Mouse (Mus musculus): ENCODE measurements around the gene Sesn1. TPM values are rescaled to one million over a fixed set of nuclear protein-coding genes. Genes with fewer than 3 reads are reported as not detected.

Sesn1 gene
- polyA plus RNA-seq, 1 experiment from 2014 or later: 36.7 TPM

DNA sequence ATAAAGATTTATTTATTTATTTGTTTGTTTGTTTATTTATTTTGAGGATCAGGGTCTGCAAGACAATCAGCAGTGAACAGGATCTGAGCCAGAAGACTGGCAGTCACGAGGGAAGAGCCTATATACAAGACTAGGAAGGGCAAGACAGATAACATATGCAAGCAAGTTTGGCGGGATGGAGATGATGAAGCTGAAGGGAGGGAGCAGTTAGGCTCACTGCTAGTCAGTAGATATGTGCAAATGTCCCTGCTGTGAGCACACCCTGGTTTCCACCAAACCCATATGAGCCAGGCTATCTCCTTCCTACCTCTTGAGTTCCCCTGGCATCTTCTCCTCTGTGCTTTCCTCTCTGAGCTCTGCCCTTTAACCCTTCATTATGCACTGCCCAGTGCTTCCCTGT, 61.8 kb downstream of the Sesn1 start:
- peaks cover 10% of the 10 kb centered on the region for H3K4me1 ChIP-seq (replicated peaks)
- no peaks in the 10 kb centered on the region for H3K36me3 ChIP-seq
- no peaks in the 10 kb centered on the region for H3K9me3 ChIP-seq (replicated peaks)
- H3K4me3 ChIP-seq: no peak overlapping the region
- H3K27me3 ChIP-seq: no peaks in the 10 kb centered on the region
- no peak for ATAC-seq (replicated peaks; ENCODE audit: insufficient number of reproducible peaks, insufficient read depth, low FRiP score, low read depth)
- H3K27ac ChIP-seq: no peak overlapping the region
- no peak overlapping the region for H3K9ac ChIP-seq
- WGBS: 54% methylated on average over 2 of the region's 2 CpGs
- H3K4me2 ChIP-seq: no peak overlapping the region

DNA sequence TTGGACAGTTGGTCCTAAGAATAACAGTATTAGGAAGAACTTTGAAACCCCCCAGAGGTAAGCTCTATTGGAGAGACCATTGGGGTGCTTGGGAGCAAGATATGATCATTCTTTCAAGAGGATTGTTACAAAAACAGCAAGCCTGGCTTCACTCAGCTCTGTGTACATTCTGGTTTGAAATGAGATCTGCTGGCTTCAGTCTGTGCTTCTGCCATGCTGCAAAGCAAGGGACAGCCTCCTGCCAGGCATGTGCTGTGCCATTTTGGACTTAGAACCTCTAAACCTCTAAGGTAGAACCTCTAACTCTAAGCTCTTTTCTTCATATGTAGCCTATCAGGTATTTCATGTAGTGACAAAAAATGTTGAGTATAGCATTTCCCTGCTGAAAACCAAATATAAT, 65.9 kb downstream of the Sesn1 start:
- Histone ChIP-seq H3K27me3 (no peaks in the 10 kb centered on the region), H3K27ac (no peak overlapping the region), H3K4me2 (no peak overlapping the region), H3K4me1 (replicated peaks) (peaks cover 6% of the 10 kb centered on the region), H3K36me3 (no peaks in the 10 kb centered on the region), H3K4me3 (no peak overlapping the region), H3K9me3 (replicated peaks) (no peaks in the 10 kb centered on the region), H3K9ac (no peak overlapping the region)
- no peak for ATAC-seq (replicated peaks; ENCODE audit: insufficient number of reproducible peaks, insufficient read depth, low FRiP score, low read depth)

DNA sequence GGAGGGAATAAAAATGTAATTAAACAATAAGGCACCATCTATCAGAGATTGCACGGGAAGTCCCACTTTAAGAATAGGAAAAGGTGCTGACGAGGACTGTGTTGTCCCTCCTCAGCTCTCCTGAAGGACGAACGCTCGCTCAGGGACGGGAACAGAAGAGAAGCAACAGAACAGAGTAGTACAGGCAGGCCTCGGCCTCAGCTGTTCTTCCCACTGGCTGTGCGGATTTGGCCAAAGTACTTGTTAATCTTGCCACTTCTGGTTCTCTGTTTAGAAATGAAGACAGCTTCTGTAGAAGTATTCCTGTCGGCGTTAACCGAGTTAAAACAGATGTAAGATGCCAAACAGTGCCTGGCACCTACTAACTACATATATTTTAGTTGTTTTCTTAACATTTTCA, 68.6 kb downstream of the Sesn1 start:
- Histone ChIP-seq H3K4me1 (replicated peaks) (peaks cover 22% of the 10 kb centered on the region), H3K27me3 (no peaks in the 10 kb centered on the region), H3K9me3 (replicated peaks) (no peaks in the 10 kb centered on the region), H3K27ac (peak overlapping the region; percentile 24; the same call in 1 of the 2 replicates), H3K4me2 (no peak overlapping the region), H3K4me3 (no peak overlapping the region), H3K36me3 (no peaks in the 10 kb centered on the region), H3K9ac (no peak overlapping the region)
- no peak for ATAC-seq (replicated peaks; ENCODE audit: insufficient number of reproducible peaks, insufficient read depth, low FRiP score, low read depth)
- 61% methylated on average over 11 of the region's 11 CpGs for WGBS

DNA sequence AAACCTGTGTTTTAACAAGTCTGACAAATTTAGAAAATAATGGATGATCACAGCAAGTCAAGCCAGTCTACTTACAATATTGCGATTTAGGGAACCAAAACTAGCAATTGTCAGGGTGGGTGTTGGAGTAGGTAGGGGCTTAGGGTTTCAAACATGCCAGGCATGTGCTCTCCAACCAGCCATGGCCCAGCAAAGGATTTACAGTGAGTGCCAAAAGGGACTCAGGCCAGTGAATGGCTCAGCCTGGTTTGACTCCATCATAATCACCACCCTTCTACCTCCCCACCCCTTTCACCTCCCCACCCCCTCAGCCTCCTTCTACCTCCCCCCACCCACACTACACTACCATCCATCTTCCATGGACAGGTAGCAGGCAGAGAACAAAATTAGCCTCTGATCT, 69.9 kb downstream of the Sesn1 start:
- Histone ChIP-seq H3K4me3 (no peak overlapping the region), H3K27me3 (no peaks in the 10 kb centered on the region), H3K9ac (no peak overlapping the region), H3K36me3 (no peaks in the 10 kb centered on the region), H3K9me3 (replicated peaks) (no peaks in the 10 kb centered on the region), H3K27ac (no peak overlapping the region), H3K4me2 (no peak overlapping the region), H3K4me1 (replicated peaks) (peaks cover 30% of the 10 kb centered on the region)
- no peak for ATAC-seq (replicated peaks; ENCODE audit: insufficient number of reproducible peaks, insufficient read depth, low FRiP score, low read depth)
- WGBS: 74% methylated on average over 1 of the region's 1 CpGs

DNA sequence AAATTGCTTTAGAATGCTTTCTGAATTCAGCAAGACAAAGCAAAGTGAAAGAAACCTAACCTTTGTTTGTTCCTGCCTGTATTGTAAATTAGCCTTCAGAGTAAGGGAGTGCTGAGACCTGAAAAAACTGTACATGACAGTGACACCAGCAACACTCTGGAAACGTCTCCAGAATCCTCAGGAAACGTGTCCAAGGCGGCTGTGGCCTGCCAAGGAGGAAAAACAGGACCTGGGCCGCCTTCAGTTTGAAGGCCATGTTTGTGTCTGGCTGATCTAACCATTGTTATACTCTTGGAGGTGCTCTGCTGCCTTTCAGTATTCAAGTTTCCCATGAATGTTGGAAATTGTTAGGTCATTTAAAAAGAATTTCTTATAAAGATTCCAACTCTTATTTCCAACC, 70.5 kb downstream of the Sesn1 start:
- ATAC-seq (replicated peaks; ENCODE audit: insufficient number of reproducible peaks, insufficient read depth, low FRiP score, low read depth): no peak
- no peaks in the 10 kb centered on the region for H3K27me3 ChIP-seq
- no peak overlapping the region for H3K9ac ChIP-seq
- peaks cover 33% of the 10 kb centered on the region for H3K4me1 ChIP-seq (replicated peaks)
- no peak overlapping the region for H3K4me3 ChIP-seq
- H3K4me2 ChIP-seq: no peak overlapping the region
- WGBS: 46% methylated on average over 4 of the region's 4 CpGs
- no peaks in the 10 kb centered on the region for H3K36me3 ChIP-seq
- no peak overlapping the region for H3K27ac ChIP-seq
- H3K9me3 ChIP-seq (replicated peaks): no peaks in the 10 kb centered on the region

DNA sequence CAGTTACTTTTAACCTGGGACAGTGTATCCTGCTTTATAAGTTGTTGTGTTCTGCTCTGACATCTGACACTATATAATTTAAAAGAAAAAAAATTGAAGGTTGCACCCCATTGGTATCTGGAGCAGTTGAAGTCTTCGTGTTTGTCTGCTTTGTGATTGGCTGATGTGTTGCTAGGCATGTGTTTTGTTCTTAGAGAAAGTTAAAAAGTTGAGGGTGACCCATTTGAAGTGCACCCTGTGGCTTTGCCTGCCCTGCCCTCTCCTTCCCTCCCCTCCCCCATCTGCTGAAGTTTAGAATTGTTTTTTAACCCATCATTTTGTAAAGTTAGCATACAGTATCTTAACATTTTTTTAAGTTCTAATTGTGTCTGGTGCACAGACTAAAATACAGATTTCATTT, 71.0 kb downstream of the Sesn1 start:
- WGBS: 35% methylated on average over 1 of the region's 1 CpGs
- H3K4me1 ChIP-seq (replicated peaks): peaks cover 33% of the 10 kb centered on the region
- H3K36me3 ChIP-seq: no peaks in the 10 kb centered on the region
- H3K9me3 ChIP-seq (replicated peaks): no peaks in the 10 kb centered on the region
- H3K27me3 ChIP-seq: no peaks in the 10 kb centered on the region
- H3K9ac ChIP-seq: no peak overlapping the region
- no peak for ATAC-seq (replicated peaks; ENCODE audit: insufficient number of reproducible peaks, insufficient read depth, low FRiP score, low read depth)
- no peak overlapping the region for H3K4me2 ChIP-seq
- no peak overlapping the region for H3K4me3 ChIP-seq
- H3K27ac ChIP-seq: no peak overlapping the region

DNA sequence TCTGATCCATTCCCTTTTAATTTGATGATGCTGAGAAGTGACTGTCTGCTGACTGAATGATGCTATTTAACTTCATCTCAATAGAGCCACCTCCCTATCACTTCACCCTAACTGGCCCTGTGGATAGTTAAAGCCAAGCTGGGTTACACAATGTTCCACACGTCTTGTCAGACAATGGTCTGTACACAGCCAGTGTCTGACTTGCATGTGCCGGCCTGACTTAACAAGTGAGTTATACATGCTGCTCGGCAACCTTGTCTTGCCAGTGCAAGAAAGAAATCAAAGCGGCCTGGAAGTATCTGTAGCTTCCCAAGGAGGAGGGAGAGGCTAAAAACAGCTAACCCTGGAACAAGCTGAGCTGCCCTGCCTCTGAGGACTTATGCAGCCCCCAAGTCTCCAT, 71.7 kb downstream of the Sesn1 start:
- WGBS: 40% methylated on average over 4 of the region's 4 CpGs
- Histone ChIP-seq H3K4me3 (no peak overlapping the region), H3K36me3 (no peaks in the 10 kb centered on the region), H3K4me1 (replicated peaks) (peaks cover 34% of the 10 kb centered on the region), H3K27me3 (no peaks in the 10 kb centered on the region), H3K9ac (no peak overlapping the region), H3K9me3 (replicated peaks) (no peaks in the 10 kb centered on the region), H3K4me2 (no peak overlapping the region), H3K27ac (no peak overlapping the region)
- 0 out of 2 replicates have a peak, but pooled peaks have one; percentile 35 for ATAC-seq (replicated peaks; ENCODE audit: insufficient number of reproducible peaks, insufficient read depth, low FRiP score, low read depth)

DNA sequence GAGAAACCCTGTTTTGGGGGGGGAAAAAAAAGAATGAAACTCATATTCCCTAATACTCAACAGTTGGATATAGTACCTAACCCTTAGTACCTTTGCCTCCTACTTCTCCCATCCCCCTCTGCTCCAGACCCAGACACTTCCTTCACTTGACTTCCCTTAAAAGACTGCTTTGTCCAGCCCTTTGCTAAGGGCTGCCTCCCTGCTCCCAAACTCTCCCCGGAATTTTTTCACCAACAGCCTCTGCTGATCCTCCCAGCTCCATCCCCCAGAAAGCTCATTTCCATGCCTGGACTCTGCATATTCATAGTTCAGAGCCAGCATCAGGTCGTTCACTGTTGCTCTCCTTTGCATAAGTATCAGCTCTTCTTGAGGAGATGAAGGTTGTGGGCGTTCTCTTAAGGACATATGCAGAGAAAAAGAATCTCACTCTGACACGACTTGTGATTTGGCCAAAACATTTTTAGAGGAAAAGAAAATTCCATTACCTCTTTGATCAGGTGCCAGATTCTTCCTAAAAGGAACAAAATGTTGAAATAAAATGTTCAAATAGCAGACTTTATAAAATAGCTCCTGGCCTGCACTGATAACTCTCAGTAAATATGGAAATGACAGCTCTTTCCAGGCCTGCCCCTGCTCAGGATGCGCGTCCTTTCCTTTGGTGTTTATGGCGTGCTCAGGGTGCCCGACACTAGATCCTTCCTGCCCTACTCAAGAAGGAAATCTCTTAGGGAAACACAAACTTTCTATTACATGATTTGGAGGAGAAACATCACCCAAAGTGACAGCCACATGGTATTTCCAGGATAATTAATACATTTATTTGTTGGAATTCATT, 74.2 kb downstream of the Sesn1 start:
- no peaks in the 10 kb centered on the region for H3K9me3 ChIP-seq (replicated peaks)
- ATAC-seq (replicated peaks; ENCODE audit: insufficient number of reproducible peaks, insufficient read depth, low FRiP score, low read depth): no peak
- H3K36me3 ChIP-seq: no peaks in the 10 kb centered on the region
- no peaks in the 10 kb centered on the region for H3K27me3 ChIP-seq
- H3K27ac ChIP-seq: peak overlapping the region; percentile 27; the same call in 1 of the 2 replicates
- WGBS: 55% methylated on average over 8 of the region's 8 CpGs
- H3K4me3 ChIP-seq: no peak overlapping the region
- H3K4me2 ChIP-seq: no peak overlapping the region
- H3K4me1 ChIP-seq (replicated peaks): peaks cover 41% of the 10 kb centered on the region
- no peak overlapping the region for H3K9ac ChIP-seq

DNA sequence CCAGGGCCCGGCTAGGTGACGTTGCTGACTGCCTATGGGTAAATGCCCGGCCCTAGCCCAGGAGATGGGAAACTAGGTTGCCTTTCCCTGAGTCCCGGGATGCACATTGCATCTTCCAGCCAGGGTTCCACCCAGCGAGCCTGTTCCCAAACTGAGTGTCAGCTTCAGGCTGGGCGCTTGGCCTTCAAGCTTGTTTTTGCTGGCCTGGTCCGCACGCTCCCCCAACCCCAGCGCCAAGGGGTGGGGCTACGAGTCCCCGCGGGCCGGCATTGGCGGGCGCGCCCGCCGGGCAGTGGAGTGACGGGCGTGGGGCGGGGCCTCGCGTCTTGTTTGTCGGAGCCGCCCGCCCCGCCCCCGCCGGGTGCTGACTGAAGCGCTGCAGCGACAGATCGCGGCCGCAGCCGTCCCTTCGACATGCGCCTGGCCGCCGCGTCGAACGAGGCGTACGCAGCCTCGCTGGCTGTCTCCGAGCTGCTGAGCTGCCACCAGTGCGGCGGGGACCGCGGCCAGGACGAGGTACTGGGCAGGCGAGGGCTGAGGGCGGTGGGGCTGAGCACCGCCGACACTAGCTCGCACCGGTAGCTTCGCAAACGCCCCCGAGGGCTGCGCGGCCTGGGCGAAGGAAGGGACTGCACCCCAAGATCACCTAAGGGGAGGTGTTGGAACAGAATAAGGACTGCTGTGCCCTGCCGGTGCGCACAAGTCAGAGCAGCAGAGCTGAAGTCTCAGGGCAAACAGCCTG, 77.5 kb downstream of the Sesn1 start:
- H3K27ac ChIP-seq: peak overlapping the region; percentile 99
- H3K9me3 ChIP-seq (replicated peaks): no peaks in the 10 kb centered on the region
- no peaks in the 10 kb centered on the region for H3K27me3 ChIP-seq
- H3K4me2 ChIP-seq: peak overlapping the region; percentile 87
- peak overlapping the region; percentile 76 for H3K4me3 ChIP-seq
- WGBS: 1% methylated on average over 65 of the region's 65 CpGs
- peak overlapping the region; percentile 89 for H3K9ac ChIP-seq
- no peaks in the 10 kb centered on the region for H3K36me3 ChIP-seq
- peaks cover 36% of the 10 kb centered on the region for H3K4me1 ChIP-seq (replicated peaks)
- ATAC-seq (replicated peaks; ENCODE audit: insufficient number of reproducible peaks, insufficient read depth, low FRiP score, low read depth): peak; percentile 98

DNA sequence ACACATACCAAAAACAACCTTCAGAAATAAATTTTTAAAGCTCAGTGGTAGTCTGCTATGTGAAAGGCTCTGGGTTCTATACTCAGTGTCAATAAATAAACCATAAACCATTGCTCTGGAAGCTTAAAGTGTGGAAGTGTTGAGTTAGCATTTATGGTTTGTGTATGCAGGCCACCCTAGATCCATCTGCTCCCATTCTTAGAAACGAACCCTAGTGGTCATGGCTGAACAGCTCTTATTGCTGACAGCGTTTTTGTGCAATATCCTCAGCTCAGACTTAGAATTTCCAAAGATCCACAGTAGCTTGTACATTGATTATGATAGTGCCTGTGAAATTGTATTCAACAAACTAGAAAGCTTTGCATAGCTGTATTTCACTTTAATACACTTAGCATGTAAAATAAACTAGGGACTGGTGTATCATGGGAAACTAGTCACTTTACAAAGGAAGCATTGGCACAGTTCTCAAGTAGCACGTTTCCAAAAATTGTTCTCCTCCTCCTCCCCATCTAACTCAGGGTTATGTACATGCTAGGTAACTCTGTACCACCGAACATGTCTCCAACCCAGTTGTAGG, 78.7 kb downstream of the Sesn1 start:
- H3K4me1 ChIP-seq (replicated peaks): peaks cover 40% of the 10 kb centered on the region
- 39% methylated on average over 4 of the region's 4 CpGs for WGBS

DNA sequence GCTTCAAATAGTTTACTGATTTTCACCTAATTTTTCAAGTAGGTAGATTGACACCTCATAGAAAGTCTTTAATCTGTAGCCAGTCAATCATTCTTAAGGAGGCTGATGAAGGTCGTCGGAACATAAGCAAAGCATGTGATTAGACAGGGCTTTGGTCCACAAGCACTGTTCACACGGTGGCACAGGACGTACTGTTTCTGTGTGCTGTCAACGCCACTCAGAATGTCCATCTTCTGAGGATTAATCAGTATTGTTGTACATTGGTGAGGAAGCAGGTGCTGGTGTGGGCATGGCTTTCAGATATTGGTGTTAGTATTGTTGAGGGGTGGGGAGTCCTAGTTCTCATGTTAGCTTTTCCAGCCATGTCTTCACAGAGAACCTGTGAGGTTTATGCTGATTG, 79.8 kb downstream of the Sesn1 start:
- no peak overlapping the region for H3K4me3 ChIP-seq
- no peak overlapping the region for H3K9ac ChIP-seq
- no peak for ATAC-seq (replicated peaks; ENCODE audit: insufficient number of reproducible peaks, insufficient read depth, low FRiP score, low read depth)
- H3K4me1 ChIP-seq (replicated peaks): peaks cover 44% of the 10 kb centered on the region
- H3K9me3 ChIP-seq (replicated peaks): no peaks in the 10 kb centered on the region
- WGBS: 39% methylated on average over 5 of the region's 5 CpGs
- H3K27ac ChIP-seq: no peak overlapping the region
- peak overlapping the region; percentile 16; the same call in 1 of the 2 replicates for H3K4me2 ChIP-seq
- no peaks in the 10 kb centered on the region for H3K36me3 ChIP-seq
- H3K27me3 ChIP-seq: no peaks in the 10 kb centered on the region

More for the DNA sequence above, 78.7 kb downstream of the Sesn1 start:
- ATAC-seq (replicated peaks; ENCODE audit: insufficient number of reproducible peaks, insufficient read depth, low FRiP score, low read depth): no peak
- Histone ChIP-seq H3K4me2 (peak overlapping the region; percentile 87), H3K27ac (peak overlapping the region; percentile 99), H3K36me3 (no peaks in the 10 kb centered on the region), H3K27me3 (no peaks in the 10 kb centered on the region), H3K9me3 (replicated peaks) (no peaks in the 10 kb centered on the region), H3K9ac (0 out of 2 replicates have a peak overlapping the region, but pooled peaks have one; percentile 89), H3K4me3 (peak overlapping the region; percentile 76)
